Mouse (Mus musculus) T-helper 17 cell (primary cell): Measurements from ENCODE around the gene Urb1.

Experiments
- in situ Hi-C, 2 experiments: fragments of 300-600 bp; cut with MboI, MseI; formaldehyde crosslinking; loops; 1 replicate in 1 of 2; 2 replicates in 1 of 2; pipeline ENCODE4 v1.15.1; 2025; ENCODE audit warnings: high pct_unique_total_duplicates in 2 of 2

Urb1 gene

GRCm38 (mm10) chr16:90774646-90775045 lies 35.6 kb downstream of the Urb1 start:
- in situ Hi-C loops = no loop called here

- in situ Hi-C loops = no loop called here
Observed at GRCm38 (mm10) chr16:90774216-90774615, 36.0 kb downstream of the Urb1 start.

- in situ Hi-C loops = loop anchor here in 1 of 2 experiments (10.0 kb wide), 1 partner anchor 568 kb away; no protein-coding TSS in a partner anchor
Observed at GRCm38 (mm10) chr16:90766919-90767454, 43.2 kb downstream of the Urb1 start.

GRCm38 (mm10) chr16:90765195-90765877 lies 44.9 kb downstream of the Urb1 start:
- in situ Hi-C loops = loop anchor here in 1 of 2 experiments (10.0 kb wide), 1 partner anchor 569 kb away; no protein-coding TSS in a partner anchor

GRCm38 (mm10) chr16:90760515-90760914 lies 49.7 kb downstream of the Urb1 start:
- in situ Hi-C loops = loop anchor here in 1 of 2 experiments (10.0 kb wide), 1 partner anchor 574 kb away; no protein-coding TSS in a partner anchor

- in situ Hi-C loops = no loop called here
Observed at GRCm38 (mm10) chr16:90759335-90759734, 50.9 kb downstream of the Urb1 start.

- in situ Hi-C loops = no loop called here
Observed at GRCm38 (mm10) chr16:90753386-90753941, 56.7 kb downstream of the Urb1 start.

- in situ Hi-C loops = no loop called here
Observed at GRCm38 (mm10) chr16:90748169-90748568, 62.0 kb downstream of the Urb1 start.

- in situ Hi-C loops = no loop called here
Observed at GRCm38 (mm10) chr16:90747143-90747542, 63.1 kb downstream of the Urb1 start.

GRCm38 (mm10) chr16:90738092-90738956 lies 71.9 kb downstream of the Urb1 start, which contains the start of gene Mrap:
Mrap (plus strand) TSS chr16:90738207.
- in situ Hi-C loops = no loop called here

GRCm38 (mm10) chr16:90736672-90737270 lies 73.4 kb downstream of the Urb1 start:
- in situ Hi-C loops = no loop called here

- in situ Hi-C loops = no loop called here
Observed at GRCm38 (mm10) chr16:90735611-90736010, 74.6 kb downstream of the Urb1 start.

- in situ Hi-C loops = no loop called here
Observed at GRCm38 (mm10) chr16:90727233-90728115, 82.7 kb downstream of the Urb1 start, which contains the start of gene Mis18a. Mis18a (minus strand) TSS chr16:90727404.

GRCm38 (mm10) chr16:90726600-90727227 lies 83.5 kb downstream of the Urb1 start:
- in situ Hi-C loops = no loop called here

- in situ Hi-C loops = no loop called here
Observed at GRCm38 (mm10) chr16:90724051-90724450, 86.2 kb downstream of the Urb1 start.

- in situ Hi-C loops = loop anchor here in 1 of 2 experiments (10.0 kb wide), 1 partner anchor 556 kb away; no protein-coding TSS in a partner anchor
Observed at GRCm38 (mm10) chr16:90710313-90710712, 99.9 kb downstream of the Urb1 start.

- in situ Hi-C loops = loop anchor here (5.0 to 10.0 kb wide), 2 partner anchors 332 to 555 kb away; no protein-coding TSS in a partner anchor
Observed at GRCm38 (mm10) chr16:90709711-90710289, 100.4 kb downstream of the Urb1 start.

- in situ Hi-C loops = loop anchor here in 1 of 2 experiments (5.0 kb wide), 1 partner anchor 329 kb away; no protein-coding TSS in a partner anchor
Observed at GRCm38 (mm10) chr16:90706279-90706678, 103.9 kb downstream of the Urb1 start.

- in situ Hi-C loops = no loop called here
Observed at GRCm38 (mm10) chr16:90704161-90704825, 105.9 kb downstream of the Urb1 start.
